Mouse (Mus musculus): Measurements from ENCODE around the gene Mrpl19.

GRCm38 (mm10) chr6:82012392-82012791 lies 46.6 kb upstream of the Mrpl19 start:
- no peak for TF ChIP-seq CTCF (IDR thresholded peaks at IDR 0.05; ENCODE audit: low read depth, low read length)
- no peak for TF ChIP-seq POLR2A (IDR thresholded peaks at IDR 0.05; ENCODE audit: insufficient read depth, low read length)
- TF ChIP-seq EP300 (IDR thresholded peaks at IDR 0.05; ENCODE audit: insufficient read depth, low read depth, low read length), result no peak
